Mouse (Mus musculus): ENCODE measurements at regions not wholly inside any gene's neighbourhood (a gene's known extent, or its start where the extent isn't known, plus 50 kb on each side); places are given as distances from the start of the nearest gene placed in this dataset.

- no peak for ATAC-seq
- H3K9me3 ChIP-seq (replicated peaks; ENCODE audit: control insufficient read depth, low read length, poor library complexity, severe bottlenecking) = no peaks in the 10 kb centered on the region
- no peak overlapping the region for H3K4me2 ChIP-seq (ENCODE audit: low read length)
- no peaks in the 10 kb centered on the region for H3K36me3 ChIP-seq (ENCODE audit: control insufficient read depth, insufficient read depth, low read length)
- no peaks in the 10 kb centered on the region for H3K27me3 ChIP-seq (ENCODE audit: control insufficient read depth, insufficient read depth, low read depth, low read length)
- no peak overlapping the region for H3K9ac ChIP-seq (ENCODE audit: low read depth, low read length)
- no peak overlapping the region for H3K27ac ChIP-seq (ENCODE audit: low read length)
- no peak overlapping the region for H3K4me3 ChIP-seq (ENCODE audit: low read depth, low read length)
- WGBS = 75% methylated on average over 2 of the region's 2 CpGs
- no peaks in the 10 kb centered on the region for H3K4me1 ChIP-seq (ENCODE audit: control insufficient read depth, insufficient read depth, low read length)
Observed at GRCm38 (mm10) chr16:79986746-79987145, 895.8 kb upstream of the Tmprss15 start.

- peak; percentile 51; the same call in 1 of the 2 replicates for ATAC-seq
- WGBS = 34% methylated on average over 6 of the region's 6 CpGs
Observed at GRCm38 (mm10) chr16:79972146-79972545, 881.2 kb upstream of the Tmprss15 start.

GRCm38 (mm10) chr16:79937042-79937441 is 846.1 kb upstream of the Tmprss15 start:
- Histone ChIP-seq H3K4me3 (ENCODE audit: low read depth, low read length) (no peak overlapping the region), H3K9ac (ENCODE audit: low read depth, low read length) (no peak overlapping the region), H3K4me1 (ENCODE audit: control insufficient read depth, insufficient read depth, low read length) (no peaks in the 10 kb centered on the region), H3K27ac (ENCODE audit: low read length) (no peak overlapping the region), H3K27me3 (ENCODE audit: control insufficient read depth, insufficient read depth, low read depth, low read length) (no peaks in the 10 kb centered on the region), H3K4me2 (ENCODE audit: low read length) (no peak overlapping the region), H3K9me3 (replicated peaks; ENCODE audit: control insufficient read depth, low read length, poor library complexity, severe bottlenecking) (no peaks in the 10 kb centered on the region), H3K36me3 (ENCODE audit: control insufficient read depth, insufficient read depth, low read length) (no peaks in the 10 kb centered on the region)
- no peak for ATAC-seq
- WGBS = 72% methylated on average over 2 of the region's 2 CpGs

More at GRCm38 (mm10) chr16:79972146-79972545, 881.2 kb upstream of the Tmprss15 start:
- Histone ChIP-seq H3K4me2 (ENCODE audit: low read length) (no peak overlapping the region), H3K27me3 (ENCODE audit: control insufficient read depth, insufficient read depth, low read depth, low read length) (no peaks in the 10 kb centered on the region), H3K4me3 (ENCODE audit: low read depth, low read length) (no peak overlapping the region), H3K9ac (ENCODE audit: low read depth, low read length) (no peak overlapping the region), H3K27ac (ENCODE audit: low read length) (no peak overlapping the region), H3K4me1 (ENCODE audit: control insufficient read depth, insufficient read depth, low read length) (no peaks in the 10 kb centered on the region), H3K36me3 (ENCODE audit: control insufficient read depth, insufficient read depth, low read length) (no peaks in the 10 kb centered on the region), H3K9me3 (replicated peaks; ENCODE audit: control insufficient read depth, low read length, poor library complexity, severe bottlenecking) (no peaks in the 10 kb centered on the region)

- H3K9ac ChIP-seq (ENCODE audit: low read depth, low read length) = no peak overlapping the region
- 44% methylated on average over 1 of the region's 1 CpGs for WGBS
- no peaks in the 10 kb centered on the region for H3K36me3 ChIP-seq (ENCODE audit: control insufficient read depth, insufficient read depth, low read length)
- no peak overlapping the region for H3K27ac ChIP-seq (ENCODE audit: low read length)
- ATAC-seq = no peak
- no peaks in the 10 kb centered on the region for H3K4me1 ChIP-seq (ENCODE audit: control insufficient read depth, insufficient read depth, low read length)
- no peak overlapping the region for H3K4me2 ChIP-seq (ENCODE audit: low read length)
- no peaks in the 10 kb centered on the region for H3K27me3 ChIP-seq (ENCODE audit: control insufficient read depth, insufficient read depth, low read depth, low read length)
- H3K4me3 ChIP-seq (ENCODE audit: low read depth, low read length) = no peak overlapping the region
- no peaks in the 10 kb centered on the region for H3K9me3 ChIP-seq (replicated peaks; ENCODE audit: control insufficient read depth, low read length, poor library complexity, severe bottlenecking)
Observed at GRCm38 (mm10) chr16:79907126-79907525, 816.2 kb upstream of the Tmprss15 start.

GRCm38 (mm10) chr16:79901467-79901866 is 810.6 kb upstream of the Tmprss15 start:
- H3K27me3 ChIP-seq (ENCODE audit: control insufficient read depth, insufficient read depth, low read depth, low read length) = no peaks in the 10 kb centered on the region
- H3K9me3 ChIP-seq (replicated peaks; ENCODE audit: control insufficient read depth, low read length, poor library complexity, severe bottlenecking) = no peaks in the 10 kb centered on the region
- ATAC-seq = no peak
- H3K4me2 ChIP-seq (ENCODE audit: low read length) = no peak overlapping the region
- no peaks in the 10 kb centered on the region for H3K4me1 ChIP-seq (ENCODE audit: control insufficient read depth, insufficient read depth, low read length)
- no peaks in the 10 kb centered on the region for H3K36me3 ChIP-seq (ENCODE audit: control insufficient read depth, insufficient read depth, low read length)
- H3K9ac ChIP-seq (ENCODE audit: low read depth, low read length) = no peak overlapping the region
- H3K4me3 ChIP-seq (ENCODE audit: low read depth, low read length) = no peak overlapping the region
- no peak overlapping the region for H3K27ac ChIP-seq (ENCODE audit: low read length)
- 72% methylated on average over 2 of the region's 2 CpGs for WGBS

- Histone ChIP-seq H3K27me3 (ENCODE audit: control insufficient read depth, insufficient read depth, low read depth, low read length) (no peaks in the 10 kb centered on the region), H3K27ac (ENCODE audit: low read length) (no peak overlapping the region), H3K4me3 (ENCODE audit: low read depth, low read length) (no peak overlapping the region), H3K4me2 (ENCODE audit: low read length) (no peak overlapping the region), H3K9ac (ENCODE audit: low read depth, low read length) (no peak overlapping the region), H3K36me3 (ENCODE audit: control insufficient read depth, insufficient read depth, low read length) (no peaks in the 10 kb centered on the region), H3K9me3 (replicated peaks; ENCODE audit: control insufficient read depth, low read length, poor library complexity, severe bottlenecking) (no peaks in the 10 kb centered on the region), H3K4me1 (ENCODE audit: control insufficient read depth, insufficient read depth, low read length) (no peaks in the 10 kb centered on the region)
- ATAC-seq = no peak
- WGBS = 78% methylated on average over 3 of the region's 3 CpGs
Observed at GRCm38 (mm10) chr16:79881855-79882254, 791.0 kb upstream of the Tmprss15 start.

- 90% methylated on average over 4 of the region's 4 CpGs for WGBS
- Histone ChIP-seq H3K4me1 (ENCODE audit: control insufficient read depth, insufficient read depth, low read length) (no peaks in the 10 kb centered on the region), H3K9ac (ENCODE audit: low read depth, low read length) (no peak overlapping the region), H3K4me2 (ENCODE audit: low read length) (no peak overlapping the region), H3K4me3 (ENCODE audit: low read depth, low read length) (no peak overlapping the region), H3K36me3 (ENCODE audit: control insufficient read depth, insufficient read depth, low read length) (no peaks in the 10 kb centered on the region), H3K9me3 (replicated peaks; ENCODE audit: control insufficient read depth, low read length, poor library complexity, severe bottlenecking) (no peaks in the 10 kb centered on the region), H3K27ac (ENCODE audit: low read length) (no peak overlapping the region), H3K27me3 (ENCODE audit: control insufficient read depth, insufficient read depth, low read depth, low read length) (no peaks in the 10 kb centered on the region)
- ATAC-seq = no peak
Observed at GRCm38 (mm10) chr16:79878063-79878462, 787.2 kb upstream of the Tmprss15 start.

- Histone ChIP-seq H3K9ac (ENCODE audit: low read depth, low read length) (no peak overlapping the region), H3K4me3 (ENCODE audit: low read depth, low read length) (no peak overlapping the region), H3K4me1 (ENCODE audit: control insufficient read depth, insufficient read depth, low read length) (no peaks in the 10 kb centered on the region), H3K4me2 (ENCODE audit: low read length) (no peak overlapping the region), H3K27me3 (ENCODE audit: control insufficient read depth, insufficient read depth, low read depth, low read length) (no peaks in the 10 kb centered on the region), H3K36me3 (ENCODE audit: control insufficient read depth, insufficient read depth, low read length) (no peaks in the 10 kb centered on the region), H3K9me3 (replicated peaks; ENCODE audit: control insufficient read depth, low read length, poor library complexity, severe bottlenecking) (no peaks in the 10 kb centered on the region), H3K27ac (ENCODE audit: low read length) (no peak overlapping the region)
- 85% methylated on average over 1 of the region's 1 CpGs for WGBS
- ATAC-seq = no peak
Observed at GRCm38 (mm10) chr16:79876827-79877226, 785.9 kb upstream of the Tmprss15 start.

- 57% methylated on average over 8 of the region's 8 CpGs for WGBS
- ATAC-seq = 0 out of 2 replicates have a peak, but pooled peaks have one; percentile 17
- H3K36me3 ChIP-seq (ENCODE audit: control insufficient read depth, insufficient read depth, low read length) = no peaks in the 10 kb centered on the region
- H3K27ac ChIP-seq (ENCODE audit: low read length) = no peak overlapping the region
- H3K4me2 ChIP-seq (ENCODE audit: low read length) = no peak overlapping the region
- no peaks in the 10 kb centered on the region for H3K4me1 ChIP-seq (ENCODE audit: control insufficient read depth, insufficient read depth, low read length)
- H3K9me3 ChIP-seq (replicated peaks; ENCODE audit: control insufficient read depth, low read length, poor library complexity, severe bottlenecking) = no peaks in the 10 kb centered on the region
- no peak overlapping the region for H3K9ac ChIP-seq (ENCODE audit: low read depth, low read length)
- H3K27me3 ChIP-seq (ENCODE audit: control insufficient read depth, insufficient read depth, low read depth, low read length) = no peaks in the 10 kb centered on the region
- H3K4me3 ChIP-seq (ENCODE audit: low read depth, low read length) = no peak overlapping the region
Observed at GRCm38 (mm10) chr16:79870578-79871270, 779.8 kb upstream of the Tmprss15 start.

Measured in midbrain, embryonic 16.5 days (tissue).